Mouse (Mus musculus) brain, embryonic 14.5 days (tissue): Measurements from ENCODE around the gene Prkca.

Experiments
- CTCF ChIP-seq: fragments of 200-500 bp; IDR thresholded peaks from 2 replicates; pipeline ENCODE4 v1.5.1; 2012; ENCODE audit warnings: inconsistent platforms, mild to moderate bottlenecking, moderate library complexity, borderline replicate concordance; ENCODE audit not compliant: insufficient read depth, insufficient read length; ENCODE audit errors: extremely low read depth
- POLR2A ChIP-seq: fragments of 200-500 bp; IDR thresholded peaks from 2 replicates; pipeline ENCODE4 v1.6.1; 2012; ENCODE audit warnings: mild to moderate bottlenecking, inconsistent platforms, borderline replicate concordance; ENCODE audit not compliant: poor library complexity, insufficient read depth, insufficient read length, severe bottlenecking; ENCODE audit errors: extremely low read depth

- TF ChIP-seq CTCF (no peak), POLR2A (no peak)
Measured at GRCm38 (mm10) chr11:107917721-107918235, 425.9 kb downstream of the Prkca start.
